Mouse (Mus musculus) small intestine, adult 2 months (tissue): ENCODE results near the gene Rccd1.

Source experiments
- CTCF ChIP-seq: fragments of 200-500 bp; IDR thresholded peaks from 2 replicates; pipeline ENCODE4 v1.5.1; 2012; ENCODE audit warnings: low read depth, mild to moderate bottlenecking, control low read depth, inconsistent platforms, low read length, moderate library complexity, mixed read lengths; ENCODE audit not compliant: insufficient replicate concordance, insufficient read length; ENCODE audit errors: extremely low read depth
- POLR2A ChIP-seq: fragments of 200-500 bp; IDR thresholded peaks from 2 replicates; pipeline ENCODE4 v1.6.1; 2012; ENCODE audit warnings: low read depth, mild to moderate bottlenecking, control low read depth, inconsistent platforms, low read length, moderate library complexity

- TF ChIP-seq POLR2A (no peak), CTCF (no peak)
Observed at GRCm38 (mm10) chr7:80252437-80252836, 71.8 kb downstream of the Rccd1 start.
